Mouse (Mus musculus): ENCODE results near the gene Usp32.

GRCm38 (mm10) chr11:84979351-84979750, 160.6 kb downstream of the Usp32 start:
- TF ChIP-seq POLR2A (IDR thresholded peaks at IDR 0.05; ENCODE audit: low read depth, low read length) = no peak
- no peak for TF ChIP-seq CTCF (IDR thresholded peaks at IDR 0.05; ENCODE audit: extremely low read depth, insufficient read depth, insufficient read length, insufficient replicate concordance)
